Mouse (Mus musculus) left cerebral cortex, adult 18-20 months (tissue): ENCODE results near the gene Fcho1. TPM values are rescaled to one million over a fixed set of nuclear protein-coding genes. Genes with fewer than 3 reads are reported as not detected.
"Not testable (repeated sequence)": the region's sequence is repeated elsewhere in the genome, so short reads cannot be mapped to it uniquely, and the experiment has no call there.

Experiments used
- DNase-seq, 2 experiments: peaks; one replicate each; pipeline ENCODE4 v3.0.0; 2021 to 2022; ENCODE audit warnings: low spot score in 2 of 2, mixed read lengths in 1 of 2
- total RNA-seq, 2 experiments: library from RNA; stranded (reverse); gene quantifications; 2 replicates each; pipeline ENCODE4 v1.2.3; 2021

Gene Fcho1
- total RNA-seq, 2 experiments from 2014 or later, result 155 to 167 TPM

DNA sequence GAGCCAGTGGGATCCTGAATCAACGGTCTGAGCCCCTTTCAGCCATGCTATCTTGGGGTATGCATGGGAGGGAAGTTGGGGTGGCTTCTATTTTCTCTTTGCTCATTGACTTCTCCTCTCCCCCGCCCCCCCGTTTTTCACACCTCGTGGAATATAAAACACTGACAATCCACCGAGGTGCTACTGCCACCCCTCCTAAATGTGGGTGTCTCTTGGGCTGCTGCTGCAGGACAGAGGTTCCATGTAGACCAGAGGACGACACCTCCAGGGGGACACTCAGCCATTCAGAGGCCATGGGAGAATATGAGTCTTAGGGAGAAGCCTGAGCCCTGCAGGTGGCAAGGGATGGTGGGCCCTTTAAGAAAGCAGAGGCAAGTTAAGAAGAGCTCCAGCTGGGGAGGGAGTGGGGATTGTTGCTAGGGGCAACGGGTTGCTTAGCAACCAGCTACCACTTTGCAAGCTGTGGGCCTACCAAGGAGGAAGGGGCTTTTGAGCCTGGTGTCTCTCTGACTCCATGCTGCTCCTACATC is 5.5 kb downstream of the Fcho1 start:
- DNase-seq, result peak; percentile 58 to 68

DNA sequence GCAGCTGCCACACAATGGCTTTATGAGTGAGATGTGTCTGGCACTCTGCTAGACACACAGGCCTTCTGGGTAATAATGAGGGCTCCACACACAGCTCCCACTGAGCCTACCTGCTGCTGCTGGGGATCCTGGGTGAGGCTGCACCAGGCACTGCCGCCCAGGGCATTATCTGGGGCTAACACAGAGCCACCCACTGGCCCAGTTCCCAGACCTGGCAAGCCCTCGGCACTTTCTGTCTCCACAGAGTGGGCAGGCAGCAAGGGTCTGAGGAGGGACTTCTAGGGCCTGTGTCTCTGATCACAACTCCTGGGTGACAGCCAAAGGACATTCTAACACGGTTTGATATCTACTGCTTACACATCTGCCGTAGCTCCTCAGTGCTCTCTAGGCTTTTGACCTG is 6.3 kb downstream of the Fcho1 start:
- DNase-seq, result peak in 1 of 2 experiments; percentile 48

DNA sequence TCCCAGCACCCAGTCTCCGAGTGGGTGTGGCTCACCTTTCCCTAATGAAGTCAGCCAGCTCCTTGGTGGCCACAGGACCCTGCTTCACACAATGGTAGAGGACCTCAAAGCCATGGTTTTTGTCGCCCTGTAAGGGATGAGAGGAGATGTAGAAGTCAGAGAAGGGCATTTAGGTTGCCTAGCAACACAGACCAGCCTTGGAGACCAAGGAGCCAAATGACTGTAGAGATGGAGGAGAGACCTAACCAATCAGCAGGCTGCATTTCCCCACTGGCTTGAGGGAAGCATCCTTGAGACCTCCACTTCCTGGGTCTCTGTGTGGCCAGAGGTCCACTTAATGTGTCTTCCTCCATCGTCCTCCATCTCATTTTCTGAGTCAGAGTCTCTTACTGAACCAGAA is 7.3 kb downstream of the Fcho1 start:
- no peak for DNase-seq

DNA sequence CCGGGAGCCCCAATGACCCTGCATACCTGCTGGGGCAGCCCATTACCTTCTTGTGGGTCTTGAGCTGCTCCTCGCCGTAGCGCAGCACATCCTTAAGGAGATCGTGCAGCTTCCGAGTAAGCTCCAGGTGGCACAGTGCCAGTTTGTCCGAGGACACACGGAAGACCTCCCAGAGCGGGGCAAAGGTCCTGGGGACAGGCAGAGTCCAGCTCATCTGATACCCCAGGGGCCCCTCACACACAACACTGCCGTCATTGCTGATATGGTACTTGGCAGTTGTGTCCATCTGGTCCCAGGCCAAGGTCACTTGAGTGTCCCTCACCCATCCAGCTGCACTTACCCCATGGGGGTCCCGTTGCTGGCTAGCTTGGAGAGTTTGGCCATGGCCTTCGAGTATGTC is 8.4 kb downstream of the Fcho1 start:
- no peak for DNase-seq

DNA sequence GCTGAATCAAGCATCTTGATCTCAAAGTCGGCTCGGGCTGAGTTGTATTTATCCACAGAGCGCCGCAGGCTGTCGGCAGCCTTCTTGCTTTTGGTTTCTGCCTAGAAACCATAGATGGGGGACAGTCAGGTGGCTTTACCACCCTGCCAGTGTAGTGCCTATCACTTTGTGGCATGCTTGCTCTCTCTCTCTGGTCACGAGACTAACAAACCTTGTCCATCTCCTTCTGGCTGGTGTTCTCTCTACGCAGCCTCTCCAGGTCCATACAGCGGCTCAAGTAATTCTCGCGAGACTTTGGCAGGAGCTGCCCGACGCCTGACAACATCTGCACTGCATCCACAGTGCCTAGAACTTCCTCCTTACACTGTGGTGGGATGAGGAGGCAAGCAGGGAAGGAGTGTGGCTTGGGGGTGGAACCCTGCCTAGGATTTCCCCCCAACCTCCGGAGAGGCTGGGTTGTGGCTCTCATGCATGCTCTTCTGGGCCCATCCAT is 8.9 kb downstream of the Fcho1 start:
- no peak for DNase-seq

DNA sequence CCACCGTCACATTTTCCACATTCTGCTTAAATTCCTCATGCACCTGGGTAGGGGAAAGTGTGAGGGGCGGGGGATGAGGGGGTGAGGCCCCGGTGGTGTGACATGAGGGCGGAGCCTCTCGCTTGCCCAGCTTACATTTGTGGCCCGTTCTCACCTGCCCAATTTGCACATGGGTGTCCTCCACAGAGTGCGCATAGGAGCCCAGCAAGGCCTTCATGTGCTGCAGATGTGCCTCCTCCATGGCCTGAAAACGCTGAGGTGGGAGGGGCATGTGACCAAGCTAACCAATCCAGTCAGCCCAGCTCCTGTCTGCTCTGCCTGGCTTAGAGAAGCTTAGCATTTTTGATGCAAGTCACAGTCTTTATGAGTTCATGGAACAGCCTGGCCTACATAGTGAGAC is 10.0 kb downstream of the Fcho1 start:
- DNase-seq, result no peak

DNA sequence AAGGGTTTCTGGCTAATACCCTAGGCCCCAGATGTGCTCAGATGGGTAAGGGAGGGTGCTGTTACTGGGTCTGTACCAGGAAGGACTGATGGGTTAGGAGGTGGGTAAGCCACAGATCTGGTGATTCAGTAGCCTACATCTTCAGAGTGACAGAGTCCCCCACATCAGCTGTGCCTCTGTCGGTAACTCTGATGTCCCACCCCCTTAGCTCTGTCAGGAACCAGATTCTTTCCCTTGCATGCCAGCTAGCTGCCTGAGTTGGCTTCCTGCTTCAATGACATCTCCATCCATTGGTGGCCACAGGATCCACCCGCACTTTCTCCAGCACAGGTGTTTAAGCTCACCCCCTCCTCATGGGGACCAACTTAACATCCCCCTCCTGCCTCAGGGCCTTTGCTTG is 13.9 kb downstream of the Fcho1 start:
- no peak for DNase-seq

DNA sequence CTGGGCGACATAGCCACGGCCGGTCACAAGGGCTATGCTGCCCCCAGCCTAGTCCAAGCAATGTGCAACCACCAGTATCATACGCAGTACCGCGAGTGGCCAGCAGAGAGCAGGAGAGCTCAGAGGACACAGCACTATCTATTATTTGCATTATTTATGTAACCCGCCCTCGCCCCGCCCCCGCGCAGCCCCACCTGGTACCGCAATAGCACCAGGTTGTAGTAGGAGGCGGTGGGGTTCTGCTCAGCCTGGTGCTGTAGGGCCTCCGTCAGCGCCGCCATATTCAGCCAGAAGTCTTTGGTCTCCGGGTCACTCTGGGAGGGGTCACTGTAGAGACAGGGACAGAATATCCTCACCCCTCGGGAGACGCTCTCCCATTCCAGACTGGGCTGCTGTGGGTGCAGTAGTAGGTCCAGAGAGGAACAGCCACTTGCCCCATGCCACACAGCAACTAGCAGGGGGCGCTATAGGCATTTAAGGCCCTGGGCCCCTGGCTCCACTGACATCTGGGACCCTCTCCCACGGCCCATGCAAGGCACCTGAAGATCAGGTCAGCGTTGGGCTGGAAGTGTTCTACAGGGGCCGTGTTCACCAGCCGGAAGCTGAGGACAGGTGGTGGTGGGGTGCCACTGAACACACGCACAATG is 15.6 kb downstream of the Fcho1 start:
- peak; percentile 84 to 91 for DNase-seq

DNA sequence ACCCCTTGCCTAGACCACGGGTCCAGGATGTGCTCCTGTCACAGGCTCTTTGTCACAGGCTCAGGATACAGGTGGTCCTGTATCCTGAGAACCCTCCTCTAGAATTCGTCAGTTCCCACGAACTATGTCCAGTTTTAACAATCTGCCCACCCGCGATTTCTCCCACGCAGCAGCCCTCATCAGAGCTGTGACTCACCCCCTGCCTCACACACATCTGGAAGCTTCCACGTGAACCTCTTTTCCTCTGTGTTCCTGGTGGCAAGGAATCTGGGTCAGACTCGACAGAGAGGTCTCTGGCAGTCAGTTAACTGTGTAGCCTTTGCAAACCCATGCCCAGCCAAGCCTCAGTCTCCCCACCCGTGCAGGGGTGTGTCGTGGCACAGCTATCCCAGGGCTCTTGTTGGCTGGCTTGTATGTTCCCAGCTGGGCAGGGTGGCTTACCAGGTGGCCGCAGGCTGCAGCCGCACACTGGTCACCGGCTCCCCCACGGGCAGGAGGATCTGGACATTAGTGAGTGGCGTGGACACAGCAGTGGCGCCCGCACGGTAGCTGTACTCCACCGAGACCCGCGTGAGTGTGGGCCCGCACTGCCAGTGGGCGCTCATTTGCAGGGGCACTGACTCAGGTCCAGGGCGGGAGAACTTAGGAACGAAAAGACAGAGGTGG is 16.2 kb downstream of the Fcho1 start:
- no peak for DNase-seq

DNA sequence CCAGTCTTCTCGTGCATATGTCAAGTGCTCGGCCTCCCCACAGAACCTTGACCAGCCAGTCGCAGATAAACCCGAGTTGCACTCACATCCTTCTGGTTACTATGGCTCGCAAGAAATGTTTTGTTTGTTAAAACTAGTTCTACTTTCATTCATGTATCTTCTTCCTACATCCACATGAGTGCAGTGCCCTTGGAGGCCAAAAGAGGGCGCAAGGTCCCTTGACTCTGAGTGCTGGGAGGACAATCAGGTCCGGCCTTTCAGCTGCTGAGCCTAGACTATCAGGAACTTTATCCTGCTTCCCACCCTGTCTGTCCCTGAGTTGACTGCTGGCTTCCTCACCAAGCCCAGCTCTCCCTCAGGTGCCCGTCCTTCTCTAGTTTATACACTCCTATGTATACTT is 17.6 kb downstream of the Fcho1 start:
- peak in 1 of 2 experiments; percentile 66 for DNase-seq

DNA sequence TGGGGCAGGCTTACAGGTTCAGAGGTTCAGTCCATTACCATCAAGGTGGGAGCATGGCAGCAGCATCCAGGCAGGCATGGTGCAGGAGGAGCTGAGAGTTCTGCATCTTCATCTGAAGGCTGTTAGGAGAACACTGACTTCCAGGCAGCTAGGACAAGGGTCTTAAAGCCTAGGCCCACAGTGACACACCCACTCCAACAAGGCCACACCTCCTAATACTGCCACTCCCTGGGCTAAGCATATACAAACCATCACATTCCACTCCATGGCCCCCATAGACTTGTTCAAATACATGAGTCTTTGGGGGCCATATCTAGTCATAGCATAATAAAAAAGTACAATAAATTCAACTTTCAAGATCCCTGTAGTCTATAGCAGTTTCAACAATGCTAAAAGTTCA is 22.1 kb downstream of the Fcho1 start:
- DNase-seq, result not testable (repeated sequence)

DNA sequence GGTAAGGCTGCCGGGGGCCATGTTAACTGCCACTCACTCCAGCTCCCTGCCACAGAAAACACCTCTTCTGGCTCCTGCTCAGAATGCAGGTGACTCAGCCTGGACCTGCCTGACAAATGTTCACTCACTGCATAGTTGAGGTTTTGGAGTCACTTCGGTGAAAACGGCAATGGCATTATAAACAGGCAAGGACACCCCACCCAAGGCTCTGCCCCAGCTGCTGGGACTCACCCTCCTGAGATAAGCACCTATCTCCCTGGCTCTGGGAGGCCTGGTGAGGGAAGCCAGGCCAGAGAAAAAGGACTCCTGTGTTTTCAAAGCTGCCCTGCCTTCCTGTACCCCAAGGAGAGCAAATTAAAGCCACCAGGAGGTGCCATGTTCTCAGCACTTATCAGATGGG is 22.6 kb downstream of the Fcho1 start:
- no peak for DNase-seq

DNA sequence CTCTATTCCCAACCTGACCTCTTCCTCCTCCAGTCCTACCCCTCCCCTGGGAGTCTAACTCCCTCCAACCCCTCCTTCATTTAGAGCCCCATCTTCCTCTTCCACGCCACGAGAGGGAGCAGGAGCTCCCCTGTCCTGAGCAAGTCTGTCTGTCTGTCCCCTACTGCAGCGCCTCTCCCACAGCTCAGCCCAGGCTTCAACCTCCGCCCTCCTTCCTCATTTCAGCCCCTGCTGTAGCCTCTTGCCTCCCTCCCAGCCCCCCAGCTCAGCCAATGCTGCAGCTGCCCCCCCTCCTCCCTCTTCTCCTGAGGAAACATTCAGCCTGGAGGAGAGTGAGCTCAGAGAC is 23.5 kb downstream of the Fcho1 start:
- DNase-seq, result no peak

DNA sequence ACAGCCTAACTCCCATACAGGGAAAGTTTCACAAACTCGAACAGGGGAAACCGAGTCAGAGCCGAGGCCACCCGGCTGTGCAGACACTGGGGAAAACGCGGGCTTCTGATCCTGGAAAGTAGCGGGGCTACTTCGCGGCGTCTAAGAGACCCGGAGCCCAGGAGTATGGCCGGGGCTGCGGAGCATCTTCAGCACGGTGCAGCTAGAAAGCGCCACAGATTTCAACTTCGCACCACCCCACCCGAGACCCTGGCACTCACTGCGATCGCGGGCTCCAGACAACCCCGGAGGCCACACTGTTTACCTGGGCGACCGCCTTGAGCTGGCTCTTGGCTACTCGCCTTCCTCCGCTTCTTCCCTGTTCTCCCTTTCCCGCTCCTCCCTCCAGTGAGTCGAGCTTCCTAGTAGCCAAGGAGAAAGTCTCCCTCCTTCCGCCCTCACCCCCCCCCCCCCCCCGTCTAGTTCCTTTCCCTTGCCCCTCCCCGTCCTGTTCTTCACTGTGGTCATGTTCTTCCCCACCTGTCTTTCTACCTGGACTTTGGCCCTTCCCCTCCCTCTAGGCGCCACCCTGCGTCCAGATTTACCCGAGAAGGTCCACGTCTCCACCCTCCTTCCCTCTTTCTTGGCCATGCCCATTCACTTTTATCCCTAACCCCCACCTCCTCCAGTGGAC is 24.0 kb downstream of the Fcho1 start, which contains the start of gene B3gnt3:
B3gnt3 (minus strand) TSS at position 376 of the 673 bp plus-strand sequence.
- DNase-seq, result no peak

DNA sequence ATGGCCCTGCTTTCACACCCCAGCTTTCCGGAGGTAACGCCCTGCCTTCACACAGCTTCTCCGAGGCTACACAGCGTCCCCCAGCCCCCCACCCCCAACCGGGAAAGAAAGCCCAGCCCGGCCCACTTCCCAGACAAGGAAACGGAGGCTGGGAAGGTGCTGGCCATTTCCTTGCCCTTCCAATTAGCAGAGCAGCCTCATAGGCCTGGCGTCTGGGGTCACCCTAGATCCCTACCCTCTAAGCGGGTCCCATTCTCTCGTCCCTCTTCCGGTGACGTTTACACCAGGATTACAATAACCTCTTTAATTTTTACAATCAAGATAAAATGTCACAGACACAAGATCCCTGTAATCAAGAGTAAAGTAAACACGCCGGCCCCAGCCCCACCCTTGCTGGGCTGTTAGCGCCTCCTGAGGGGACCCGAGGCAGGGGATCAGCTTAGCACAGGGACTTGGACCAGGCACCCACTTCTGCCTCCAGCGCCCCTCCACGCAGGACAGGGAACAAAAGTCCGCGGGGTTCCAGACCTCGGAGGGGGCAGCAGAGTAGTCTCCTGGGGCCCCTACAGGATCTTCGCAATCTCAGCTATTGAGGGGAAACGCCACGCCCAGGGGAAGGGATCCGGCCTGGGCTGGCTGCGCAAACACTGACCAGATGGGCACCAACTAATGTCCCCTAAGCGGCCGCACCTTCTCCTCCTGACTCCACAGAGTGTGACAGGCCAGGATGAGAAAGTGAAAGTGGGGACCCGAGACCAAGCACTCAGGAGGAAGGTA is 24.8 kb downstream of the Fcho1 start:
- no peak for DNase-seq

DNA sequence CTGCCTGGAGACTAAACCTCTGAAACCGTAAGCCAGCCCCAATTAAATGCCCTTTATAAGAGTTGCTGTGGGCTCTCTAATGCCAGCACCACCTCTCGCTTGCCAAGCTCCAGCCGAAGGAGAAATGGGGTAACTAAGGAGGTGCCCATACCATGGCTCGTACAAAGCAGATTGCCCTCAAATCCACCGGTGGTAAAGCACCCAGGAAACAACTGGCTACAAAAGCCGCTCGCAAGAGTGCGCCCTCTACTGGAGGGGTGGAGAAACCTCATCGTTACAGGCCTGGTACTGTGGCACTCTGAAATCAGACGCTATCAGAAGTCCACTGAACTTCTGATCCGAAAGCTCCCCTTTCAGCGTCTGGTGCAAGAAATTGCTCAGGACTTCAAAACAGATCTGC is 30.1 kb downstream of the Fcho1 start:
- not testable (repeated sequence) for DNase-seq

DNA sequence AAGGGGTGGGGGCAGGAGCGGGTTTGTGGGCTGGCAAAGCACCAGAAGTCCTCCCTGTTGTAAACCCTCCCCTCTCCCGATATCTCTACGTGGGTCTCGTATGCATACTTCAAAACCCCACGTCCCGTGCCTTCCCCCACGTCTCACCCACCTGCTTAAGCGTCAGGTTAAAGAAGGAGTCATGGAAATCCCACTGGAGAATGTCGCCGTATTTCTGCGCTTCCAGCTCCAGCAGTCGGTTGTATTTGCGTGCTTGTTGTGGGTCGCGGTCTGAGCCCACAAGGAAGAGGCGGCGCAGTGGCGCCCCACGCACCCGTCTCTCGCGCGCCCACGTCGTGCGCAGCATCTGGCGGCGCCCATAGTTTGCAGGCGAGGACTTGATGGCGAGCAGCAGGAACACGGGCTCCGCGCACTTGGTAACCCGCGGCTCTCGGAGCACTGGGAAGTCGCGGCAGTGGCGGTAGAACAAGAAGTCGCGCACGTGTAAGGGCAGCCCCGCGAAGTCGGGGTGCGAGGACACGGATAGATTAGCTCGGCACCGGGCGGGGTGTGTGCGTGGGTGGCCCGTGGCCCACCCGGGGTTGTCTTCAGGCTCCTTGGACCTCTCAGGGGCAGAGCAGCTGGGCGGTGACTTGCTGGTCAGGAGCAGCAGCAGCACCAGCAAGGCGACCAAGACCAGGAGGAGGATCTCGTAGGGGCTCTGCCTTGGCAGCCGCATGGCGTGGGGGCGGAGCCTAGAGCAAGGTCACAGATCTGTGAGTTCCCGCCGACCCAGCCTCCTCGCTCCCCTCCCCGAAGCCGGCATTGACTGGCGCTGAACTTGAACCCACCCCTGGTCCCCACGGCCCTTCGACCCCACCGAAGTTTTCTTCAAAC is 32.1 kb downstream of the Fcho1 start:
- DNase-seq, result no peak

DNA sequence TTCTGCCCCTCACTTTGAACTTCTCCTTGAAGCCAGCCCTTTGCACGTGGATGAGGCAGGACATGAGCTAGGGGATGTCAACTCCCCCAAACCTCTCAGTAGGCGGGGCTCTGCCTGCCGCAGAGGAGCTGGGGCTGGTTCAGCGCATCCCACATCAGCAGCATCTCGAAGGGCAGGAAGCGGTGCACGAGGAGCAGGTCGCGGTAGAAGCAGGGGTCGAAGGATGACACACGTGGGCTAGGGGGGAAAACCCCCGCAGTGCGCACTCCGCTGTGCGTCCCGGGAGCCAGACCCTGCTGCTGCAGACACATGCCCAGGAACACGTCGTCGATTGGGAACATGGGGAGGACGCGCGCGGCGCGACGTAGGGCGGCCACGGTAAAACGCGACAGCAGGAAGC is 33.0 kb downstream of the Fcho1 start:
- DNase-seq, result no peak

DNA sequence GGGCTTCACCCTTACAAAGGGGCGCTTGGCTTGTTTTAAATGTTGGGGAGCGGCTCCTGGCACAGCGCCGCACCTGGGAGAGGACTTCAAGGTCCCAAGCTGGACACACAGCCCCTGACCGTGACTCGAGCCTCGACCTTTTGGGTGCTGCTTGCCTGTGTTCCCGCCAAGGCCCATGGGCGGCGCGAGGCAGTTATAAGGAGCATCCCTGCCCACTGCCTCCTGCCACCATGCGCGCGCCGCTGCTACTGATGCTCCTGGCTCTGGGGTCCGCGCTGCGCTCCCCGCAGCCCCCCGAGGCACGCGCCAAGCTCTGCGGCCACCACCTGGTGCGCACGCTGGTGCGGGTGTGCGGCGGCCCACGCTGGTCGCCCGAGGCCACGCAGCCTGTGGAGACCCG is 36.5 kb downstream of the Fcho1 start, which contains the start of gene Insl3:
Insl3 (plus strand) TSS at position 187 of the 400 bp plus-strand sequence.
- DNase-seq, result no peak

DNA sequence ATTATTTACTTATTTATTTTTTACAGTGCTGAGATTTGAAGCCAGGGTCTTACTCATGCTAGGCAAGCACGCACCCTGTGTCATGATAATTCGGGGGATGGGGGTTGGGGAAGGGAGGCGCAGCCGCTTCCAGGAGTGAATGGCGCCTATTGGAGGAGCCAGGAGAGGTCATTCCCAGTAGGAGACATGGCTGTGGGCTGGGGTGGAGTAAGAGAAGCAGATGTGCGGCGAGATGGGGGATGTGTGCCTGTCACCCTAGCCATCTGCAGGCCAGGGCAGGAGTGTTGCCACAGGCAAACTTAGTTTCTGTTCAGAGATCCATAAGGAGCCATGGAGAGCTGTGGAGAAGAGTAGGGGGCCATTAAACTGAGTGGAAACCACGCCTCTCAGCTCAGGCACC is 37.9 kb downstream of the Fcho1 start:
- no peak for DNase-seq
